Mouse (Mus musculus) ES-Bruce4 (cell line): ENCODE data around the gene Gm11595. TPM values are rescaled to one million over a fixed set of nuclear protein-coding genes. Genes with fewer than 3 reads are reported as not detected.

Source experiments
- H3K27ac ChIP-seq: 2 replicates; pipeline ENCODE4 v1.5.1; 2012; ENCODE audit warnings: low read length, inconsistent platforms; ENCODE audit not compliant: insufficient read depth
- H3K27me3 ChIP-seq: 2 replicates; pipeline ENCODE4 v1.6.1; 2012; ENCODE audit warnings: mild to moderate bottlenecking, low read length, inconsistent platforms; ENCODE audit not compliant: control insufficient read depth, poor library complexity, insufficient read depth, severe bottlenecking
- H3K36me3 ChIP-seq: 2 replicates; pipeline ENCODE4 v1.6.1; 2012; ENCODE audit warnings: inconsistent platforms, mild to moderate bottlenecking, low read length, moderate library complexity; ENCODE audit not compliant: control insufficient read depth, poor library complexity, insufficient read depth, severe bottlenecking
- H3K4me1 ChIP-seq: one replicate; pipeline ENCODE4 v1.8.1; 2011; ENCODE audit warnings: low read length; ENCODE audit not compliant: control insufficient read depth, insufficient read depth
- H3K4me3 ChIP-seq: 2 replicates; pipeline ENCODE4 v1.5.1; 2011; ENCODE audit warnings: low read depth, mild to moderate bottlenecking, low read length
- H3K9ac ChIP-seq: 2 replicates; pipeline ENCODE4 v1.6.1; 2012; ENCODE audit warnings: low read depth, mild to moderate bottlenecking, inconsistent platforms; ENCODE audit not compliant: poor library complexity, severe bottlenecking
- H3K9me3 ChIP-seq: replicated peaks from 2 replicates; pipeline ENCODE4 v1.6.1; 2012; ENCODE audit warnings: mild to moderate bottlenecking, low read length, inconsistent platforms; ENCODE audit not compliant: control insufficient read depth, poor library complexity, insufficient read depth, severe bottlenecking
- CTCF ChIP-seq: IDR thresholded peaks from one replicate; pipeline ENCODE4 v1.8.1; 2011; ENCODE audit warnings: low read depth, low read length
- EP300 ChIP-seq: IDR thresholded peaks from 2 replicates; pipeline ENCODE4 v1.6.1; 2011; ENCODE audit warnings: low read depth, low read length; ENCODE audit not compliant: insufficient read depth
- POLR2A ChIP-seq: IDR thresholded peaks from one replicate; pipeline ENCODE4 v1.8.1; 2011; ENCODE audit warnings: low read length; ENCODE audit not compliant: insufficient read depth
- polyA plus RNA-seq: library from polyadenylated mRNA; stranded (reverse); fragments of >200 nt; gene quantifications from 2 replicates; pipeline ENCODE4 v1.2.4, GENCODE M21; 2011; ENCODE audit warnings: low read depth; ENCODE audit not compliant: missing spikeins, insufficient read depth, insufficient read length

Gene Gm11595
- polyA plus RNA-seq, 1 experiment: not detected

- Histone ChIP-seq H3K9me3 (no peaks in the 10 kb centered on the region), H3K4me1 (no peaks in the 10 kb centered on the region), H3K36me3 (no peaks in the 10 kb centered on the region), H3K27me3 (no peaks in the 10 kb centered on the region), H3K9ac (no peak overlapping the region), H3K4me3 (no peak overlapping the region), H3K27ac (no peak overlapping the region)
- TF ChIP-seq POLR2A (no peak), CTCF (no peak), EP300 (no peak)
These were observed 48.7 kb downstream of the Gm11595 start for GRCm38 (mm10) chr11:99724061-99724460.

Other genes with a start within 250 kb of the Gm11595 start
- not detected in 2 replicates for gene Krt40, start 229.8 kb downstream of the Gm11595 start, polyA plus RNA-seq
- not detected in 2 replicates for gene Krtap3-3, start 222.0 kb downstream of the Gm11595 start, polyA plus RNA-seq
- not detected in 2 replicates for gene Krtap3-2, start 216.1 kb downstream of the Gm11595 start, polyA plus RNA-seq
- gene Gm11939, start 213.4 kb downstream of the Gm11595 start, polyA plus RNA-seq: not detected in 2 replicates
- gene Krtap3-1, start 206.3 kb downstream of the Gm11595 start, polyA plus RNA-seq: not detected in 2 replicates
- gene Krtap1-5, start 191.9 kb downstream of the Gm11595 start, polyA plus RNA-seq: not detected in 2 replicates
- not detected in 2 replicates for gene Krtap1-4, start 189.3 kb downstream of the Gm11595 start, polyA plus RNA-seq
- gene Krtap1-3, start 181.6 kb downstream of the Gm11595 start, polyA plus RNA-seq: not detected in 2 replicates
- gene Krtap9-3, start 174.8 kb downstream of the Gm11595 start, polyA plus RNA-seq: not detected in 2 replicates
- gene Gm11938, start 169.6 kb downstream of the Gm11595 start, polyA plus RNA-seq: not detected in 2 replicates
- not detected in 2 replicates for gene Gm11937, start 162.7 kb downstream of the Gm11595 start, polyA plus RNA-seq
- not detected in 2 replicates for gene Krtap2-4, start 158.1 kb downstream of the Gm11595 start, polyA plus RNA-seq
- not detected in 2 replicates for gene Gm11562, start 152.5 kb downstream of the Gm11595 start, polyA plus RNA-seq
- gene Krtap4-1, start 144.7 kb downstream of the Gm11595 start, polyA plus RNA-seq: not detected in 2 replicates
- gene Krtap4-2, start 137.8 kb downstream of the Gm11595 start, polyA plus RNA-seq: not detected in 2 replicates
- not detected in 2 replicates for gene Krtap4-7, start 128.8 kb downstream of the Gm11595 start, polyA plus RNA-seq
- gene Gm11555, start 122.7 kb downstream of the Gm11595 start, polyA plus RNA-seq: not detected in 2 replicates
- not detected in 2 replicates for gene Gm11563, start 114.0 kb downstream of the Gm11595 start, polyA plus RNA-seq
- not detected in 2 replicates for gene Krtap4-6, start 107.0 kb downstream of the Gm11595 start, polyA plus RNA-seq
- not detected in 2 replicates for gene Gm14190, start 82.2 kb downstream of the Gm11595 start, polyA plus RNA-seq
- gene Gm14180, start 38.6 kb downstream of the Gm11595 start, polyA plus RNA-seq: not detected in 2 replicates
- gene Krtap4-8, start 7.8 kb upstream of the Gm11595 start, polyA plus RNA-seq: not detected in 2 replicates
- not detected in 2 replicates for gene Krtap4-9, start 12.3 kb upstream of the Gm11595 start, polyA plus RNA-seq
- gene Gm11596, start 20.6 kb upstream of the Gm11595 start, polyA plus RNA-seq: not detected in 2 replicates
- not detected in 2 replicates for gene Gm11569, start 26.0 kb upstream of the Gm11595 start, polyA plus RNA-seq
- gene Gm11554, start 31.5 kb upstream of the Gm11595 start, polyA plus RNA-seq: not detected in 2 replicates
- not detected in 2 replicates for gene Krtap4-13, start 37.0 kb upstream of the Gm11595 start, polyA plus RNA-seq
- gene Gm11564, start 42.8 kb upstream of the Gm11595 start, polyA plus RNA-seq: not detected in 2 replicates
- gene 2300003K06Rik, start 65.2 kb upstream of the Gm11595 start, polyA plus RNA-seq: not detected in 2 replicates
- not detected in 2 replicates for gene Krtap4-16, start 78.7 kb upstream of the Gm11595 start, polyA plus RNA-seq
- gene Gm11568, start 85.0 kb upstream of the Gm11595 start, polyA plus RNA-seq: not detected in 2 replicates
- not detected in 2 replicates for gene Gm11559, start 91.6 kb upstream of the Gm11595 start, polyA plus RNA-seq
- gene Krtap9-1, start 100.5 kb upstream of the Gm11595 start, polyA plus RNA-seq: not detected in 2 replicates
- gene Gm11567, start 106.3 kb upstream of the Gm11595 start, polyA plus RNA-seq: not detected in 2 replicates
- not detected in 2 replicates for gene Krtap31-1, start 135.0 kb upstream of the Gm11595 start, polyA plus RNA-seq
- not detected in 2 replicates for gene Gm11565, start 141.8 kb upstream of the Gm11595 start, polyA plus RNA-seq
- not detected in 2 replicates for gene Krtap31-2, start 163.4 kb upstream of the Gm11595 start, polyA plus RNA-seq
- gene Krtap9-5, start 175.6 kb upstream of the Gm11595 start, polyA plus RNA-seq: not detected in 2 replicates
- gene Krtap29-1, start 206.1 kb upstream of the Gm11595 start, polyA plus RNA-seq: not detected in 2 replicates
- gene Krtap16-1, start 213.7 kb upstream of the Gm11595 start, polyA plus RNA-seq: not detected in 2 replicates
- gene Krtap17-1, start 221.1 kb upstream of the Gm11595 start, polyA plus RNA-seq: not detected in 2 replicates
- not detected in 2 replicates for gene Krt33a, start 243.3 kb upstream of the Gm11595 start, polyA plus RNA-seq